Mouse (Mus musculus) erythroblast, embryonic 14.5 days (primary cell): ENCODE measurements around the gene A1bg.

ENCODE experiments used
- GATA1 ChIP-seq: IDR thresholded peaks from 2 replicates; pipeline ENCODE4 v1.6.1; 2012; ENCODE audit warnings: low read length, inconsistent platforms, mixed read lengths
- TAL1 ChIP-seq: IDR thresholded peaks from 3 replicates; pipeline ENCODE4 v1.6.1; 2012; ENCODE audit warnings: low read length, inconsistent platforms, mixed read lengths

GRCm38 (mm10) chr15:60855112-60855511 lies 67.7 kb downstream of the A1bg start:
- TF ChIP-seq GATA1, result no peak
- TF ChIP-seq TAL1, result no peak
